Mouse (Mus musculus) ES-E14 (cell line): ENCODE measurements at regions not wholly inside any gene's neighbourhood (a gene's known extent, or its start where the extent isn't known, plus 50 kb on each side); places are given as distances from the start of the nearest gene placed in this dataset.

ENCODE experiments used
- DNase-seq: peaks from one replicate; pipeline ENCODE4 v3.0.0-alpha.2; 2013; ENCODE audit warnings: low read depth, low spot score
- H3K27ac ChIP-seq: 2 replicates; pipeline ENCODE4 v1.5.1; 2012; ENCODE audit warnings: low read depth, mild to moderate bottlenecking, low read length, moderate library complexity, mixed read lengths; ENCODE audit not compliant: poor library complexity, insufficient read depth, severe bottlenecking
- H3K36me3 ChIP-seq: 2 replicates; pipeline ENCODE4 v1.6.1; 2012; ENCODE audit warnings: mild to moderate bottlenecking, low read length, moderate library complexity, mixed read lengths; ENCODE audit not compliant: control insufficient read depth, poor library complexity, insufficient read depth, severe bottlenecking
- H3K4me1 ChIP-seq, 2 experiments: fragments of 150-350 bp in 1 of 2; sonication (generic) in 1 of 2; 2 replicates each; pipeline ENCODE4 v1.6.1; 2012; ENCODE audit warnings: low read length in 2 of 2, mild to moderate bottlenecking in 1 of 2, mixed read lengths in 1 of 2; ENCODE audit not compliant: control insufficient read depth in 2 of 2, insufficient read depth in 2 of 2, poor library complexity in 1 of 2
- H3K4me3 ChIP-seq, 2 experiments: fragments of 150-350 bp in 1 of 2; sonication (generic) in 1 of 2; 2 replicates each; pipeline ENCODE4 v1.5.1; 2012; ENCODE audit warnings: low read length in 2 of 2, low read depth in 1 of 2, mild to moderate bottlenecking in 1 of 2, mixed read lengths in 1 of 2; ENCODE audit not compliant: insufficient read depth in 1 of 2, poor library complexity in 1 of 2, severe bottlenecking in 1 of 2
- H3K9ac ChIP-seq: 2 replicates; pipeline ENCODE4 v1.6.1; 2012; ENCODE audit warnings: low read depth, mild to moderate bottlenecking, low read length, mixed read lengths; ENCODE audit not compliant: poor library complexity, insufficient read depth, severe bottlenecking
- H3K9me3 ChIP-seq: fragments of 150-350 bp; sonication (generic); 2 replicates; pipeline ENCODE4 v1.6.1; 2012; ENCODE audit warnings: low read depth, mild to moderate bottlenecking, low read length; ENCODE audit not compliant: control insufficient read depth, insufficient read depth
- CHD2 ChIP-seq: IDR thresholded peaks from 2 replicates; pipeline ENCODE4 v1.6.1; 2014; ENCODE audit warnings: mild to moderate bottlenecking, low read depth, low read length, inconsistent platforms
- HCFC1 ChIP-seq: IDR thresholded peaks from 2 replicates; pipeline ENCODE4 v1.6.1; 2012; ENCODE audit warnings: low read length, inconsistent platforms, borderline replicate concordance; ENCODE audit not compliant: insufficient read depth
- MAFK ChIP-seq: IDR thresholded peaks from 2 replicates; pipeline ENCODE4 v1.6.1; 2014; ENCODE audit warnings: mild to moderate bottlenecking, low read depth, low read length, inconsistent platforms; ENCODE audit not compliant: insufficient read depth
- ZC3H11A ChIP-seq: IDR thresholded peaks from 2 replicates; pipeline ENCODE4 v1.6.1; 2012; ENCODE audit warnings: low read depth, mild to moderate bottlenecking, inconsistent platforms, low read length, borderline replicate concordance
- ZNF384 ChIP-seq: IDR thresholded peaks from 2 replicates; pipeline ENCODE4 v1.6.1; 2012; ENCODE audit warnings: low read depth, low read length, inconsistent platforms
- in situ Hi-C, 2 experiments: fragments of 600-800 bp; cut with MboI; formaldehyde crosslinking; loops; one replicate each; pipeline ENCODE4 v1.15.1; 2025; ENCODE audit warnings: low sequenced_read_pairs in 2 of 2, inconsistent platforms in 1 of 2; ENCODE audit not compliant: unreplicated experiment in 2 of 2

DNA sequence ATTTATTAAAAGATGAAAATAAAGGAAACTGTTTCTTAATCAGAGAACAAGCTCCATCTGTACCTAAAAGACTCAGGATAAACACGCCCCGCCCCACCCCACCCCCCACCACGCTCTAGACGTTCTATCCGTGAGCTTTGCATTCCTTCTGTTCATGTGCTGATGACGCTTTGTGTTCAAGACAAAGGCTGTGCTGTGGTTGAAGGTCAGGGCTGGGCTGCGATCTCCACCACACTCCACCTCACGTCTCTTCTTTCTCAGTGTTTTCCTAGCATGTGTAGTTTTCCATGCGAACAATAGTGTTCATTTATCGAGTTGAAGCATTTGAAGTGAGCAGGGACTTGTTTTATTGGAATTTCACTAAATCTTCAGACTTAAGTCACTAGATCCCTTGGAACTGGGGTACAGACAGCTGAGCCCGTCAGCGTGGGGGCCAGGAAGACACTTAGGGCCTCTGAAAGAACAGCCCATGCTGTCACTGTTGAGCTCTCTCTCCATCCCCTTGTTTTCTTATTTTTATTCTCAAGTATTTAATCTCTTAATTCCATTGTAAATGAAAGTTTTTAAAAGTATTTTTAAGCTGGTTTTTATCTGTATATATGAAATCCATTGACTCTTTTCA lies 148.1 kb upstream of the Olig3 start:
- peak overlapping the region; percentile 100 for H3K27ac ChIP-seq
- peak overlapping the region in 1 of 2 experiments; percentile 30; a peak in 2 of 4 replicates for H3K4me3 ChIP-seq
- DNase-seq = peak; percentile 92
- in situ Hi-C loops = no loop called here
- H3K4me1 ChIP-seq = peaks cover 11 to 18% of the 10 kb centered on the region in 2 experiments; a peak in 3 of 4 replicates
- no peaks in the 10 kb centered on the region for H3K9me3 ChIP-seq
- H3K9ac ChIP-seq = peak overlapping the region; percentile 50; the same call in 1 of the 2 replicates
- H3K36me3 ChIP-seq = no peaks in the 10 kb centered on the region
- TF ChIP-seq CHD2 (peak; percentile 68; the same call in 1 of the 2 replicates), MAFK (no peak), ZC3H11A (no peak), HCFC1 (0 out of 2 replicates have a peak, but pooled peaks have one; percentile 25), ZNF384 (no peak)

DNA sequence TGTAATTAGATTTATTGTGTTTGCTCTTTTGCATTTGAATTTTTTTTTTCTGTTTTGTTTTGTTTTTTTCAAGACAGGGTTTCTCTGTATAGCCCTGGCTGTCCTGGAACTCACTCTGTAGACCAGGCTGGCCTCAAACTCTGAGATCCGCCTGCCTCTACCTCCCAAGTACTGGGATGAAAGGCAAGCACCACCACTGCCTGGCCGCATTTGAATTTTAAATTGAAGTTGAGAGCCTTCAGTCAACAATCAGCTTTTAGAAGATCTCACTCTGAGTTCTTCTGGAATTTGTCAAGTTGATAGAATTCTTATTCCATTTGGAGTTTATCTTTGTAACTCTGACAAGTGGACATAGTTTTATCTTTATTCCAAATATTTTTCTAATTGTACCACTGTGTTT lies 148.8 kb upstream of the Olig3 start:
- in situ Hi-C loops = no loop called here
- H3K9me3 ChIP-seq = no peaks in the 10 kb centered on the region
- no peak overlapping the region for H3K9ac ChIP-seq
- TF ChIP-seq HCFC1 (no peak), ZNF384 (no peak), ZC3H11A (no peak), MAFK (no peak), CHD2 (no peak)
- peak overlapping the region; percentile 89 for H3K27ac ChIP-seq
- no peak for DNase-seq
- peak overlapping the region in 1 of 2 experiments; percentile 17; a peak in 1 of 4 replicates for H3K4me3 ChIP-seq
- no peaks in the 10 kb centered on the region for H3K36me3 ChIP-seq
- peaks cover 11 to 18% of the 10 kb centered on the region in 2 experiments; a peak in 3 of 4 replicates for H3K4me1 ChIP-seq

DNA sequence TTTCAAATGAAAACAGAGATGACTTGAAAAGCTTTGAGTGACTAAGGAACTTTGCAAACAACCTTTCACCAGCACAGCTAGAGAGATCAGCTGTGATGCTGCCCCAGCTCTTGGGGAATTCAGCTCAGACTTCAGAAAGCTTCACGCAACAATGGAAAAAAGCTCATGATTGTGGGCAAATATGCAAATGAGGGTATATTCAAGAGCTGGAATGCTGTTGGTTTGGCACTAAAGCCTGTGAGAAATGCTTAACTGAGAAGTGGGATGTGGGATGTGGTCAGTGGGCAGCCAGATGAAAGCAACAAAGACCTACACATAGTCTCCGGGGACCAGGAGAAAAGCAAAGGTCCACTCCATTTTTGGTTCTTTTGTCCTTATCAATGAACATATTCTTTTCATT lies 156.0 kb upstream of the Olig3 start:
- no peak for TF ChIP-seq HCFC1
- TF ChIP-seq CHD2 = no peak
- no peak for TF ChIP-seq ZNF384
- no peak for TF ChIP-seq ZC3H11A
- TF ChIP-seq MAFK = no peak
- Histone ChIP-seq H3K9me3 (no peaks in the 10 kb centered on the region), H3K36me3 (no peaks in the 10 kb centered on the region), H3K9ac (no peak overlapping the region), H3K4me3 (no peak overlapping the region), H3K4me1 (no peaks in the 10 kb centered on the region), H3K27ac (no peak overlapping the region)
- DNase-seq = no peak
- in situ Hi-C loops = no loop called here

DNA sequence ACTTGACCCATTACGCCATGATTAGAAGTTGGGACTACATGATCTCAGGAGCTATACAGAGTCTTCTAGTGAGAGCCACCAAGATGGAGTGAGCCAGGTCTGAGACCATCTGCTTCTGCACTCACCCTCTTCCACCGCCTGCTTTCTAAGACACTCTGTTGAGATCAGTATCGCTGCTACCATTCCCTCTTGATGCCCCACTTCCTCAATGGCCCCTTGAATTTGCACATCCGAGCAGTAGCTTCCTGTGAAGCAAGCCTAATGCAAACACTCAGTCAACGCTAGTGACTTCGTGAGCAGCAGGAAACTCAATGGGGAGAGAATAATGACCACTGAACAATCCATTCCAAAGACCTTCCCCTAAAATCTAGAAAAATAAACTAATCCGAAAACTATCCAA lies 160.7 kb upstream of the Olig3 start:
- no peak overlapping the region for H3K9ac ChIP-seq
- no peak overlapping the region for H3K27ac ChIP-seq
- no peaks in the 10 kb centered on the region for H3K36me3 ChIP-seq
- no peak overlapping the region for H3K4me3 ChIP-seq
- peaks cover 0 to 6% of the 10 kb centered on the region in 2 experiments; a peak in 3 of 4 replicates for H3K4me1 ChIP-seq
- no peak for DNase-seq
- no peaks in the 10 kb centered on the region for H3K9me3 ChIP-seq
- no peak for TF ChIP-seq ZC3H11A
- no peak for TF ChIP-seq MAFK
- TF ChIP-seq HCFC1 = no peak
- no peak for TF ChIP-seq CHD2
- no peak for TF ChIP-seq ZNF384
- in situ Hi-C loops = no loop called here
